Mouse (Mus musculus) left cerebral cortex, postnatal 36 days (tissue): Measurements from ENCODE around the gene Lancl1. TPM values are rescaled to one million over a fixed set of nuclear protein-coding genes. Genes with fewer than 3 reads are reported as not detected.
A peak's percentile ranks its signal among the peaks of the same experiment; 100 is the strongest.

Experiments
- DNase-seq, 2 experiments: peaks; one replicate each; pipeline ENCODE4 v3.0.0; 2021 to 2022; ENCODE audit warnings: low spot score in 2 of 2, mixed read lengths in 1 of 2
- intact Hi-C: fragments of 180-260 bp; cut with DNase I; formaldehyde crosslinking; loops from one replicate; pipeline ENCODE4 v1.15.1; 2025
- total RNA-seq, 2 experiments: library from RNA; stranded (reverse); gene quantifications; 2 replicates each; pipeline ENCODE4 v1.2.3; 2021

The Lancl1 gene
- 100 to 1,000 TPM; 177 to 209 TPM for total RNA-seq

DNA sequence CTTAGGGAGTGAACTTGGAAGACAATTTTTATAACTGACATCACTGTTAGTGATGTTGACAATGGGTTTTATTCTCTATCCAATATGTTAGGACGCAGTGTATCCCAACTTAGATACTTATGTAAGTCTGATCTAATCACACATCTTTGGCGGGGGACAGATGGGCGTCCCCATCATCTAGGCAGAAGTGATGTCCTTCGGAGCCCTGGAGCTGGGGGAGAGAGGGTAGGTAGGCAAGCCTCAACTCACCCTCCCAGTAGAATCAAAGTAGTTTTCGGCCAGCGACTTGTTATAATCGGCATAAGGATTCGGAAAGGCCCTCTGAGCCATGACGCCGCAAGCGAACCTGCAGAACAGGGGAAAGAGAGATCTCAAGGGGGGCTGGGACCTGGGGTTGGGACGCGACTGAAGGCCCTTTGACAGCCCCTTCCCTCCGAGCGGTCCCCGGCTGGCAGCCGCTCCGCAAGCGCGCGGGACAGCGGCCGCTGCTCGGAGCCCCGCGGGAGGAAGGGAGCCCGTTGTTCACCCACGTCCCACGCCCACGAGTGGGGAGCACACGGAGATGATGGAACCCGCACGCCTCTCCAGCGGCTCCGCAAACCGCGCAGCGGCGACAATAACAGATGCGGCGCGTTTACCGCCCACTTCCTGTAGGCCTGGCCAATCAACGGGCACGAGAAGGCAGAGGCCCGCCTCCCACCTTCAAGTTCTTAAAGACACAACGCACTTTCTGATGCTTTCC, at the start of gene Lancl1:
Lancl1 (minus strand) TSS at position 627 of the 742 bp plus-strand sequence.
- intact Hi-C loops = no loop called here

DNA sequence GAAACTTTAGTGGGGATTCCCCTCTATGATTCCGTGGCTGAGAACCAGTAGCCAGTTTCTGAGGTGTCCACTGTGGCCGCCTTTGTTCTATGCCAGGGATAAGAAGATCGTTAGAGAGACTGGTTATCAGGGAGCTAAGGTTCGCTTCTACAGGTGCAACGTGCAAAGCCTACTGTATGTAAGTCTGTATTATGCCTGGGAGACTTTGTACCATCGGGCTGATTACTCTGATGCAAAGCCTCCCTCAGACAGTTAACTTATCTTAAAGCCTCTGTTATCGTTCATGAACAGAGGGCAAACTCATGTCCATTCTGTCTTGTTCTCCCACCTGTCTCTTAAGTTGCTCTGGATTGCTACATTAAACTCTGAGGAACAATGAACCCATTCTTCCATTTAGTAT, 40.5 kb upstream of the Lancl1 start:
- no peak for DNase-seq
- intact Hi-C loops = no loop called here

More for the DNA sequence above, at the start of gene Lancl1:
- DNase-seq = peak; percentile 92

DNA sequence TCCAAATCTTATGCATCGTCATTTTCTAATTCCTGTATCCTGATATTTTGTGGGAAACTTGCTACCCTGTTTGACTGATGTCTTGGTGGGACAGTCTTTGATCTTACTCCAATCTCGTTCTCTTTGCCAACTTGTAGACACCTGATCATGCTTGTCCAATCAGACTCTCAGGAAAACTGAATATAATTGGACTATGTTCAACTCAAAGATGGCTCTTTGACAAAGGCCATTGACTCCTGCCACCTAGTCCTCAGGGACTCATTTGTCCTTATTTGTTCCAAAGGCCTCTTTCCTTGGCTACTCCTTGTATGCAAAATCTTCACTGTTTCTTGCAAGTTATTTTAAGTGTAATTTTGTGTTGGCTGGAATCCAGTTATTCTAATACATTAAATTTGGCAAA, 40.0 kb upstream of the Lancl1 start:
- intact Hi-C loops = no loop called here
- no peak for DNase-seq

DNA sequence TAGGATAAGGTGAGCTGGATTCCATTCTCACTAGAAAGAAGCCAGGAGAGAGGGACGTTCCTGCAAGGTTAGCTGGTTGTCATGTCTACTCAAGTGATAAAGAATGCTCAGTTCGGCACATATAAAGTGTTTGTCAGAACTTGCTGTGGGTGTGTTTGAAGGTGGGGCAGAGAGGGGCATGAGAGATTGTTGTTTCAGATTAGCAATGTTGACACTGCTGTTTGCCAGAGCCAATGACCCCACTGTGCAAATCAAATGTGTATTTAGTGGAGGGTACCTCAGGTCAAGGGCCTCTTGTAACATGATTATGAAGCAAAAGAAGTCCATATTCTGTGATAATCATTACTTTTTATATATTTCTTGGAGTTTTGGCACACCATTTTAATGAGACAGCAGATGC, 39.1 kb upstream of the Lancl1 start:
- intact Hi-C loops = no loop called here
- DNase-seq = no peak

DNA sequence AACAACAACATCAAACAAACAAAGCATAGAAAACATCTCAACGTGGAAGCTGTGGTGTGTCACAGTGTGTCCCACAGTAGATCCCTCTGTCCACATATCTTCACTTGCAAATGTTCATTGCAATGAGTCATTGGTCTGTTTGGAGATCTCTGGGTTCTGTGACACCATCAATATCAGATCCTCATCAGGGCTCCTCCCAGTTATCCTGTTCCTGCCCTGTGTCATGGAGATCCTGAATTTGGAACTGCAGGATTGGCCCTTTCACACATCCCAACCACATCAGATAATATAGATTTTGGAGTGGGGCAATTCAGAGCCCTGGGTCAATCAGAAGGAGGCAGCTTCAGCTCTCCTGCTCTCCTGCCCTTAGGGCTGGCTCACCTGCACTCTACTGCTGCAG, 28.9 kb upstream of the Lancl1 start:
- DNase-seq = no peak
- intact Hi-C loops = no loop called here

DNA sequence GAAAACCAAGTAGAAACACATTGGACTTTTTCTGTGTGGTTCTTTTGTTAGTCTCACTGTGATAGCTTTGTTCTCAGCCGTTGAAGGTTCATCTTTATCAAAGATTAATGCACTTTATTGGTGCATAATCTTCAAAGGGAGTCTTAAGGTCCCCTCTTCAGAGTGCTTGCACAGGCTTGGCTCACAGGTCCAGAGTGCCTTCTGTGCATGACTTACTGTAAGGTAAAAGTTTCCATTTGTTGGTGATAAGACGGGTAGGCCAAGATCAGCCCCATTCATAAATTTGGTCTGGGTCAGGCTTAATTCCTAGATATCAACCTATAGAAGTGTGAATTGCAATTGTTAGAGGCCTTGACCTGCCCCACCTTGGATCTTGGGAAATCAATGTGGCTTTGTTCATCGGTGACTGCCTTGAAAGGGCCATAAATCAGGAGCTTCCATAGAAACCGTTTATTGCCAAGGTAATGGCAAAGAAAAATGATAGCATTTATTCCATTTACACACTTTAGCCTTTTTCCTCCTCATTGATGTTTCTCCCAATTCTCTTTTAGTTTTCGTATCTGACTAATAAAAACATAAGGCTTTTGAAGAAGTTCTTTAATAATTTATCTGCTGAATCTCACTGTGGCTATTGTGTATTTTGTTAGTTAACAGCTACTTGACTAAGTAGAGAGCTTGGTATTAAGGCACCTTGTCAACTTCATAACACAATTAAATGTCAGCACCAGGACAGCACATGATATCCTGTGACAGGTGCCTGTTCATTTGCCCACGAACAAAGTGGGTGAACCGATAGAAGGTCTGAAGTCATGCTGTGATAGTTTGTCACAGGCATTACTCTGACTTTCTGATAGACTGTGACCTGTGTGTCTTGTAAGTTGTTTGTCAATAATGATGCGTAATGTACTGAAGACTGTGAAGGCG, 26.9 kb upstream of the Lancl1 start:
- DNase-seq = no peak
- intact Hi-C loops = no loop called here

DNA sequence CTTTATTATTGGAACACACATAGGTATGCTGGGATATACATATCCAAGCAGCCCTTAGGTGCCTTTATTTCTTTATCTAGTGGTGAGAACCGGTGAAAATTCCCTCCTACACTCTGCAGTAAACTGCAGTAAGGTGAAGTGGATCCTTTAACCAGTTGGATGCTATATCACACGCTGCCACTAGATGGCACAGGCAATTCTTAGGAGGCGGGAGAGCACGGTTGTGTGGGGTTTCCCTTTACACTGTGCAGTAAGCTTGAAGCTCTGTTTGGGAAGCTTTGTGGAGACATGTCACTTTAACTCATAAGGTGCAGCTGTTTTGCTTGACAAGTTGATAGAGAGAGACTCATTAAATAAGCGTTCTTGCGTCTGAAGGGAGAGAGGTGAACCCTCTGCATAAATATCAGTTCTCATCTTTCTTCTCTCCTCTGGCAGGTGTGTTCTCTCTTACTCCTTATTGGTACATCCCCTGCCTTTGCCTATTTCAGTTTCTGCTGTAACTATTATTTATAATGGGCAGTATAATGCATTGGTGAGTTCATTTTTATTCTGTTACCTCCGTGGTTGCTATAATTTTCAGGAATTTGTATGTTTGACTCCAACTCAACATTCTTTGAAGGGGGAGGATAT, 22.9 kb upstream of the Lancl1 start:
- DNase-seq = peak; percentile 51 to 75
- intact Hi-C loops = no loop called here

DNA sequence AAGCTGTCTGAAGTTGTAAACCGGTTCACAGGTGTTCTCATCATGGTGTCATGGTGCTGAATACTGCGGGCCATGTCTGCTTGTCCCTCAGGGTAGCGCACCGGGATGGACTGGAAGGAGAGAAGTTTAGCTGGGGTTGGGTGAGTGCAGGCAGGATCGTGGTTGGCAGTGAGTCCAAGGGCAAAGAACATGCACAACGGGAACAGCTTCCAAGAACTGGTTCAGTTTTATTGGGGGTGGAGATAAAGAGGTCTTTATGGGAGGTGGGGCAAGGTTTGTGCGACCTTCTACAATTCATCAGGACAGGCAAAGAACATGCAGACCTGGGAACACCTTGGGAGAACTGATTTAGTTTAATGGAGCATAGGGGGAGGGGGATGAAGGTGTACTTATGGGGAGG, 17.1 kb upstream of the Lancl1 start:
- no peak for DNase-seq
- intact Hi-C loops = no loop called here

DNA sequence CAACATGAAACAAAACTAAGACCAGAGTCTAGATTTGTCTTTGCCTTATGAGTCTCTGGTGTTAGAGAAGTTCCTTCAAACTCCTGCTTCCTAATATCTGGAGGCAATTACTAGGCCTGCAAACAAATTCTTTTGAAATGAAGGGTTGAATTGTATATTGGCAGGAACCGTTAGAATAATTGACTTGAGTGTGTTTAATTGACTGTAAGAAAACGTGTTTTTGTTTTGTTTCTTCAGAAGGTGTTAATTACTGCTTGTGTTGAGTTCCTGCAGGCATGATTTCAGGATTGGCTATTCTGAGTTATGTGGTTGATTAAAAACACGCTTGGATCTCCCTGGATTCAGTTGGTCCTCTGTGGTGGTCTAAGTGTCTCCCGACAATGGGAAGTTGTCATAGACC, 14.0 kb upstream of the Lancl1 start:
- DNase-seq = no peak
- intact Hi-C loops = no loop called here

DNA sequence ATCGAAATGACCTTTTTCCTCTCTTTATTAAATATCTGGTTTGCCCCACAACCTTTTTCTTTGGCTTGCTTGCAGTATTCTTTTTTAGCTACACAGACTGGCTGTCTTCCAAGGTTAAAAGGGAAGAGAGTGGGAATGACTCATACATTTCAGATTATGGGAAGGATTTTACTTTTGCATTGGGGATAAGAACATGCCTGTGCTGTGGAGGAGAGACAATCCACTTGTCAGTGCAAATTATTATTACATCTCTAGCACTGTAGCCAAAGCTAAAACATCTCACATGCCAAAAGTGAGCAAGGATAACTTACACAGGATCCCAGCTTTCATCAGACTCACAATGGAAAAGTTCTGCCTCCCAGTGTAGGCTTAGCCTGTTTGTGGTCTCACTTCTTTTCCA, 10.9 kb upstream of the Lancl1 start:
- intact Hi-C loops = no loop called here
- no peak for DNase-seq

DNA sequence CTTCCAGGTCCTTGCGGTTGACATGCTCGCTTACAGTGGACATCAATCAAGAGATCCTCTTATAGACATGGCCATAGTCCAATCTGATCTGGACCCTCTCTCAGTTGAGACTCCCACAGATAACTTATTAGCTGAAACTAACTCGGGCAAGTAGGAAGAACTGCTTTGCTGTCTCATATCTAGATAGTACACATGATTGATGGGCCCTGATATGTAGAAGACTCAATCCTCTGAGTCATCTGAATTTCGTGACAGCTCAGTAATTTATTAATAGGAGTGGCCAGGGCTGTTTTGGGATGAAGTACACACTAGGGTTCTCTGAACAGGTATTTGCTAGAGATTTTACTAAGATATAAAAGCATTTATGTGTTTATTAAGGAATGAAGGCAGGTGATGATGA, 10.0 kb upstream of the Lancl1 start:
- no peak for DNase-seq
- intact Hi-C loops = no loop called here

DNA sequence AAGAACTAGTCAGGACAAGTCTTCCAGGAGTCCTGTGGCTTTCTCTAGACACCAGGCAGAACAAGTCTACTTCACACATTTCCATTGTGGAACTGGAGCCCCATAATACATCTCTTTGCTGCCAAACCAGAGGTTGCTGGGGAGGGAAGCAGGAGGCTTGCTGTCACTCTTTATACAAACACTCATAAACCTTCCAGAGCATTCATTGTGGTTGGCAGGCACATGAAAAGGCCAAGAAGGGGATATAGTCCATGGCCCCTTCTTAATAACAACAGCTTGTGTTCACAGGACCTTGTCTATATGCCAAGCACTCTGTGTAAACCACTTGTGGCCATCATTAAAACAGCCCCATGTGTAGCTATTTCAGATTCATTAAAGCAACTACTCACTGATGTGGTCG, 6.4 kb upstream of the Lancl1 start:
- intact Hi-C loops = no loop called here
- DNase-seq = no peak

DNA sequence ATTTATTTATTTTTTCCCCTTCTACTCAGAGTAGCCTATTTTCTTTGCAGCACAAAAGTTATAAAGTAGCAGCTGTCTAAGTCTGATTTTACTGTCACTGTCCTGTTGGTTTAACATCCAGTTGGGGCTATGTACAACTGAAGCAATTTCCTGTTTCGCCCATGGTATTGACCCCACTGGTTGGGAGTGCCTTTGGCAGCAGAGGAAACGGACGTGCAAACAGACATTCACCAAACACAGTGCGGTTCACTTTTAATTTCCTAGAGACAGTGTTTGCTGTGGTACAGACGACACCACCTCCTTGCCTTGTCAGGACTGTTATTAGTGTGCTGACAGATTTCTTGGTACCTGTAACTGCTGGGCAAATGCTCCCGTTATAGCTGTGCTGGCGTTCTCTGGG, 3.9 kb upstream of the Lancl1 start:
- intact Hi-C loops = no loop called here
- DNase-seq = no peak

DNA sequence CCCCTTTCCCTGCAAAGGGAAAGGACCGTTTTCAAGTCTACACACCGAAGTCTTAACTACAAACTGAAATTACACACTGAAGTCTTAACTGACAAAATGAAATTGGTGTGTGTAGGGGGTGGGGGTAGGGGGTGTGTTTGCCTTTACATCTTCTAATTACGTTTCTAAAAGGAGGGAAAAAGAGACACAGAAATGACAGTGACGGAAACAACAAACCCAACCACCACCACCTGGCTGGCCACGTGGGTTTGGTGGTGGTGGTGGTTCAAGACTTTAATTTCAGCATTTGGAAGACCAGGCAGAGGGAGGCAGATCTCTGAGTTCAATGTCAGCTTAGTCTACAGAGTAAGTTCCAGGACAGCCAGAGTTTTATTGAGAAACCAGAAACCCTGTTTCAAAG, 411 bp upstream of the Lancl1 start:
- intact Hi-C loops = no loop called here

DNA sequence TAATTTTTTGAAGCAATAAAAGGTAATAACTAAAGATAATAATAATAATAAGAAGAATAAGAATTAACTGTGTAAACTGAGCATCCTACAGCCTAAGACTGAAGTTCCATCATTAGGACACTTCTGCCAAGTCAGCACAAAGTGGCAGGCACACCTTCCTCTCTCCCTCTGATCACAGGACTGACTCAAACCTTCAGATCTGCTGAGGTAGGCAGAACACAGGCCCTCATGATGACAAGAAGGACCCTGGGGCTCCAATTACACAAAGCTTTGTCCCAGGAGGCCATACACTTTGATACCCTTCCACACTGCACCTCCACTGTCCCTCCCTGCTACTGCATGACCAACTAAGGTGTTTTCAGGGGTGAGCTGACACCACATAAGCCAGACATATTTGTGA, 1.5 kb downstream of the Lancl1 start:
- DNase-seq = no peak

More for the DNA sequence above, 411 bp upstream of the Lancl1 start:
- DNase-seq = no peak

DNA sequence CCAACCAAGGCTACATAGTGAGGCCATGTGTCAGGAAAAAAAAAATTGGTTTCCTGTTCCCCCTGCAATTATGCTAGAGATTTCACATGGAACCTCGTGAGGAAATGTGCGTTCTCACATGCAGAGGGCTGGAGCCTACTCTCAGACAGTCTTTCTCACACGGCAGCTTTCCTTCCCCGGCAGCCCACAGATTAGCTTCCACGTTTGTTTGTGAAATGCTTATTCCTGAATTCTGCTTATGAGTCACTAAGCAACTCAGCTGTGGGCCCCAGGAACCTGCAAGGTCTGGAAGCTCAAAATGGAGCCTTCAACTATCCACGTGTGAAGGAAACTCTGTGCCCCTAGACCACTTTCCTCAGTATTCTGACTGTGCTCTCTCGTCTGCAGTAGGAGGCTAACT, 5.4 kb downstream of the Lancl1 start:
- intact Hi-C loops = no loop called here
- no peak for DNase-seq

More for the DNA sequence above, 1.5 kb downstream of the Lancl1 start:
- intact Hi-C loops = no loop called here

DNA sequence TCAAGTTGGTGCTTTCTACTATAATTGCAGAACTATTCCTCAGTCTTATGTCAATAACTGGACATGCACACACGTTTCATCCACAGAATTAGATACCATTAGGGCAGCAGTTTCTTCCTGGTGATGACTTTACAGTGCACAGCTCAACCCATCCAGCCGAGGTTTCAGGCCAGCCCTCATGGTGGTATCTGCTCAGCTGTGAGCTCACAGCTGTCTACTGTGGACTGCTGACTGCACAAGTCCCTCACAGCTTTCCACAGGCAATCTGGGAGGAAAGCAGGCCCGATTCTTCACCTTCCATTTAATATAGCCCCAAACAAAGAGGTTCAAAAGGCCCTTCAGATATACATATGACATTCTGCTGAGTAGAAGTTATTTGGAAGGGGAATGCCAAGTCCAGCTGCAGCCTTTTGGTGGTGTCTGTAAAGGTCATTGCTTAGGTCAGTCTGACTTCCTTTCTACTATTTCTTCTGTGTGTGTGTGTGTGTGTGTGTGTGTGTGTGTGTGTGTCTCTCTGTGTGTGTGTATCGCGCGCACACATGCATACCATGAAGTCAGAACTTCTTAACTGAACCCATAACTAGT, 11.7 kb downstream of the Lancl1 start:
- DNase-seq = no peak
- intact Hi-C loops = no loop called here

DNA sequence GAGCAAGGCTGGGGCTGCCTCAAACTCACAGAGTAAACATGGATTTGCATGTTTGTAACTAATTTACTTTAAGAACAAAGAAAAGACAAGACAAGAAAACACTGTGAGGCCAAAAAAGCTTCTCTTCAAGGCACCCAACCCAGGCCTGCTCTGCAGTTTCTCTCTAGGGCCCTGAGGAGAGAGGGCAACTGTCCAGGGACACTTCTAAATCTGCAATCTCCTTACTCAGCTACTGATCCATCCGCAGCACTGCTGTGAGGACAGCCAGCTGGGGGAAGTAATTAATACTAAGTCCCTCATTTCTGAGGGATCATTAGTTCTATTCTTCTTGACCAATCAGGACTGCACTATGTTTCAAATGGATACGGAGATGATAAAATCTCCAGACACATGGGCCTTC, 12.5 kb downstream of the Lancl1 start:
- no peak for DNase-seq
- intact Hi-C loops = no loop called here

DNA sequence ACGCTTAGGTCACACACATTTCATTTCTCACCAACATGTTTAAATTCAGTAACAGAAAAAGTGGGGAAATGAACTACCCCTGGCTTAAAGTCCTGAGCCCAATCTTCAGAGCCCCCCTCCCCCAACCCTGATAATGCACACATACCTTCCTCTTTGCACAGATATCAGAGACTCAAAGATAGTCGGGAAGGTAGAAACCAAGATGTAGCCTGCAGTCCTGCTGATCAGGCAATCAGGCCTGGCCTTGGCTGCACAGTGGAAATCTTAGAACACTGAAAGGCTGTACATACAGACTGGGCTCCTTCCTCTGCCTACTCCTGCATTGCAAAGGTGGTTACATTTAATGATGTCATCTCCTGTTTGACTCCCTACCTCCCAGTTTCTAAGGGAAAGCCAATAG, 15.9 kb downstream of the Lancl1 start:
- intact Hi-C loops = no loop called here

DNA sequence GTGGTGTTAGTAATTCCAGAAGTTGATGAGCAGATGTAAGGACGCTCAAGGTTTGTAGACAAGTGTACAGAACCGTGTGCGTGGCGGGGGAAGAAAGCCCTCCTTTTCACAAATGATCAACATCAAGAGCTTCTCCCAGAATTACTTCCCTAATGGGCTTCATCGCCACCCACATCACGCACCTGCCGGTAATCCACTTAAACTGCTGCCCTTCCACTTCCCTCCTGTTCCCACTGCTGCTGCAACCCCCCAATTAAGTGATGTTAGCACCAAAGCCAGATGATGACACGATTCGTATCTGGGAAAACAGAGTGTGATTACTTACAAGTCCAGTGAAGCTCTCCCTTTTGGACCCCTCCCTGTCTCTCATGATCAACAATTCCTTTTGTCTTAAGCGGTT, 16.6 kb downstream of the Lancl1 start:
- intact Hi-C loops = no loop called here
- DNase-seq = no peak

More for the DNA sequence above, 15.9 kb downstream of the Lancl1 start:
- DNase-seq = no peak
